Mouse (Mus musculus): ENCODE results near the gene Lgalsl. TPM values are rescaled to one million over a fixed set of nuclear protein-coding genes. Genes with fewer than 3 reads are reported as not detected.

The Lgalsl gene
- polyA plus RNA-seq, 1 experiment from 2014 or later, result 99.1 TPM

DNA sequence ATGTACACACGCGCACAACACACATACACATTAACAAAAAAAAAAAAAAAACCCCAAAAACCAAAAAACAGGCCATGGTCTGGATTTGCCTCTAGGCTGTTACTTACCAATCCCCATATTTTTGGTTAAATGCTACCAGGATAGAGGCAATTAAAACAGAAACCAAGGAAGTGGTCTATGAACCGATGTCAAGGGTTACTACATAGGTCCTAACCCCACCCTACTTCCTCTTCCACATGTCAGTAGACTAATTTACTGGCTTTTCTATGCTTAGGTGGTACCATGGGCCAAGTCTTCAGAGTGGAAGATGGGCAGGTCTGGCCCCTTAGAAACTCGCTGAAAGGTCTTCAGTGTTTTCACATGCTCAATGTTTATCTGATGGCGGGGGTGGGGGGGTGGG is 24.2 kb downstream of the Lgalsl start:
- no peaks in the 10 kb centered on the region for H3K9me3 ChIP-seq (replicated peaks; ENCODE audit: control insufficient read depth, low read length, poor library complexity, severe bottlenecking)
- no peak overlapping the region for H3K9ac ChIP-seq (ENCODE audit: low read depth, low read length)
- H3K4me3 ChIP-seq (ENCODE audit: low read depth, low read length), result no peak overlapping the region
- no peak for ATAC-seq
- H3K27ac ChIP-seq (ENCODE audit: low read length), result no peak overlapping the region
- no peaks in the 10 kb centered on the region for H3K36me3 ChIP-seq (ENCODE audit: control insufficient read depth, insufficient read depth, low read length)
- WGBS, result 93% methylated on average over 5 of the region's 5 CpGs
- no peaks in the 10 kb centered on the region for H3K27me3 ChIP-seq (ENCODE audit: control insufficient read depth, insufficient read depth, low read depth, low read length)
- H3K4me2 ChIP-seq (ENCODE audit: low read length), result no peak overlapping the region
- H3K4me1 ChIP-seq (ENCODE audit: control insufficient read depth, insufficient read depth, low read length), result no peaks in the 10 kb centered on the region

DNA sequence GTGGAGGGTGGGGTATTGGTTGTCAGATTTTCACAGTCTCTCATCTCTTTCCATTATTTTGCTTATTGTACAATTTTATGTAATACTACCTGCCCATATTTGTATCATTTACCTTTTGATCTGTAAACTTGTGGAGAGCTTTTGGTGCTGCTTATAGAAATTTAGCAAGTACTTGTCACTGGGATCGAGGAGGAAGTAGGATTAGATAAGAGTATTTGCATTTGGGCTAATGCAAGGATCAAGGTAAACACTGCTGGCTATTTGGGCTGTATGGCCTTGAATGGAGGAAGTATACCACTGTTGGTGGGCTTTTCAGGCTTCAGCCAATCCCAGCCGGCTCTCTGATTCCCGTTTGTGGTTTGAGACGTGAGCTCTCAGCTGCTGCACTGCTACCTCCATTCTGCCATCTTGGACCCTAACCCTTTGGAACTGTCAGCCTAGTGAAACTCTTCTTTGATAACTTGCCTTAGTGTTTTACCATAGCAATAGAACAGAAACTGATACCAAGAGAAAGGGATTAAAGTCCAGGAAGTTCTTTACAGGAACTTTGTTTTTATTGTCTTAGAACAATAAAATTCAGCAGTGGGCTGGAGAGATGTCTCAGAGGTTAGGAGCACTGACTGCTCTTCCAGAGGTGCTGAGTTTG is 25.1 kb downstream of the Lgalsl start:
- peaks cover 3% of the 10 kb centered on the region for H3K4me1 ChIP-seq (ENCODE audit: control insufficient read depth, insufficient read depth, low read length)
- WGBS, result 53% methylated on average over 4 of the region's 4 CpGs
- H3K4me2 ChIP-seq (ENCODE audit: low read length), result no peak overlapping the region
- H3K9me3 ChIP-seq (replicated peaks; ENCODE audit: control insufficient read depth, low read length, poor library complexity, severe bottlenecking), result no peaks in the 10 kb centered on the region
- no peak overlapping the region for H3K27ac ChIP-seq (ENCODE audit: low read length)
- no peak overlapping the region for H3K4me3 ChIP-seq (ENCODE audit: low read depth, low read length)
- H3K27me3 ChIP-seq (ENCODE audit: control insufficient read depth, insufficient read depth, low read depth, low read length), result no peaks in the 10 kb centered on the region
- no peak for ATAC-seq
- H3K36me3 ChIP-seq (ENCODE audit: control insufficient read depth, insufficient read depth, low read length), result no peaks in the 10 kb centered on the region
- no peak overlapping the region for H3K9ac ChIP-seq (ENCODE audit: low read depth, low read length)

DNA sequence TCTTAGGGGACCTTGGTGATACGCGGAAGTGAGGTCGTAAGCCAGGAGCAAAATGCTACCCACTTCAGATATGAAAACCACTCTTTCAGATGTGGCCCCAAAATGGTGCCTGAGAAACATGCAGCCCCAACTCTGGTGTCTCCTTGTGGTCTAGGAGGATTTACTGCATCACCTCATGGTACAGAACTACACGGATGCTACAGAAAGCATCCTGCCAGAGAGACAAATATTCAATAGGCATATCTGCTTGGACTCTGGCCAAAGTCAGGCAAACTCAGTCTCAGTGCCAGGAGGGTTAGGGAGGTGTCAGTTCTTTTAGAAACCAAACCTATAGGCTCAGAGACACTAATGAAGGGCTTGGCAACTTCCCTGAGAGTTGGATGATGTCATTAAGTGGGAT is 26.4 kb downstream of the Lgalsl start:
- Histone ChIP-seq H3K27me3 (ENCODE audit: control insufficient read depth, insufficient read depth, low read depth, low read length) (no peaks in the 10 kb centered on the region), H3K4me3 (ENCODE audit: low read depth, low read length) (no peak overlapping the region), H3K4me1 (ENCODE audit: control insufficient read depth, insufficient read depth, low read length) (peaks cover 11% of the 10 kb centered on the region), H3K9ac (ENCODE audit: low read depth, low read length) (no peak overlapping the region), H3K4me2 (ENCODE audit: low read length) (no peak overlapping the region), H3K36me3 (ENCODE audit: control insufficient read depth, insufficient read depth, low read length) (no peaks in the 10 kb centered on the region), H3K9me3 (replicated peaks; ENCODE audit: control insufficient read depth, low read length, poor library complexity, severe bottlenecking) (no peaks in the 10 kb centered on the region), H3K27ac (ENCODE audit: low read length) (no peak overlapping the region)
- 97% methylated on average over 4 of the region's 4 CpGs for WGBS
- ATAC-seq, result no peak

DNA sequence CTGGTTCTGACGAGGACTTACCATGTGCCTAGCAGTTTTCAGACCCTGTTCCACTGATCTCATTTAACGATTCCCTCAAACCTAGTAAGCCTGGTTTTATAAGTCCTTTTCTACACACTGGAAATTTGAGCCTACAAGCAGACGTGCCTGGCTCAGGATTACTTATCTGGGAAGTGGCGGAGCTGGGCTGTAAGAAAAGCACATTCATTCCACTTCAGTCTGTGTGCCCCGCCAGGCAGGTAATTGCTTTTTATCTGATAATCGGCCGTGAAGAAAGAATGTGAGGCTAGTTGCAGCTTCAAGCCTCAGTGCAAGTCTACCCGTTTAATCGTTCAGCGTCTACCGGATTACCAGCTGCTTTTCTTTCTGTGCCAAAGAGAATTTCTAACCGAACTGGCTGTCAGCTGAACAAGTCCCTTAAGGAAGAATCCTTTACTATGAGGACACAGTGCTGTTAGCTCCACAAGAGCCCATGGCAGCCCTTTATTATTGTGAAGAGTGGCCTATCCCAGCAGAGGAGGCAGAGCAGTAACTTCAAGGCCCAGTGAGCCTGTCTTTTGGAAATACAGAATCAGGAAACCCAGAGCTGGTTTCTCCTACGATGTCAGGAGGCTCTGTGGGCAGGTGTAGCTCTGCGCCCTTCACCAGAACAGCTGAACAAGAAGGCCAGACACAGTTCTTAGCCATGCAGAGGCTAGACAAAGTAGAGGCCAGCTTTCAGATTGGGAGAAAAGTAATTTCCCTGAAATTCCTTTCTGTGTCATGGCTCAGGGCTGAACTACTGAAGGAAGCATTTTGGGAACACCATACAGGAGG is 30.4 kb downstream of the Lgalsl start:
- Histone ChIP-seq H3K36me3 (ENCODE audit: control insufficient read depth, insufficient read depth, low read length) (no peaks in the 10 kb centered on the region), H3K9me3 (replicated peaks; ENCODE audit: control insufficient read depth, low read length, poor library complexity, severe bottlenecking) (no peaks in the 10 kb centered on the region), H3K9ac (ENCODE audit: low read depth, low read length) (peak overlapping the region; percentile 23; the same call in 1 of the 2 replicates), H3K27me3 (ENCODE audit: control insufficient read depth, insufficient read depth, low read depth, low read length) (no peaks in the 10 kb centered on the region), H3K4me3 (ENCODE audit: low read depth, low read length) (no peak overlapping the region), H3K27ac (ENCODE audit: low read length) (peak overlapping the region; percentile 62), H3K4me2 (ENCODE audit: low read length) (peak overlapping the region; percentile 29), H3K4me1 (ENCODE audit: control insufficient read depth, insufficient read depth, low read length) (peaks cover 11% of the 10 kb centered on the region)
- ATAC-seq, result peak; percentile 64
- 9% methylated on average over 14 of the region's 14 CpGs for WGBS

DNA sequence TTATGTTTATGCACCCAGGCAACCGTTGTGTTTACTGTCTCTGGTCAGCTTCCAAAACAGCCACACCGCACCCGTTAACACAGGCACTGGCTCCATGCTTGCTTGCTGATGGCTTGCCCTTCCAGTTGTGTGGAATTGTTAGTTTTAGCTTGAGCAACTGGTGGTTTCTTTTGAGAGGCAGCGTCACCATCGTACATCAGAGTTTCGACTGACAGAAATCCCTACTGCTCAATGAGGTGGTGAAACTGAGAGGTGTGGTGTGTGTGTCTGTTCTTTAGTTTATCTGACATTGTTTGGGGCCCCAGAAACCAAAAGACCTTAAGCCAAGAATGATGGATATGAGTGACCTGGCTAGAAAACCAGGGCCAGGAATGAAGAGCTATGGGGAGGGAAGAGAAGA is 33.0 kb downstream of the Lgalsl start:
- no peak for ATAC-seq
- no peak overlapping the region for H3K27ac ChIP-seq (ENCODE audit: low read length)
- H3K9ac ChIP-seq (ENCODE audit: low read depth, low read length), result no peak overlapping the region
- H3K36me3 ChIP-seq (ENCODE audit: control insufficient read depth, insufficient read depth, low read length), result no peaks in the 10 kb centered on the region
- WGBS, result 95% methylated on average over 6 of the region's 6 CpGs
- no peaks in the 10 kb centered on the region for H3K9me3 ChIP-seq (replicated peaks; ENCODE audit: control insufficient read depth, low read length, poor library complexity, severe bottlenecking)
- H3K4me3 ChIP-seq (ENCODE audit: low read depth, low read length), result no peak overlapping the region
- no peak overlapping the region for H3K4me2 ChIP-seq (ENCODE audit: low read length)
- H3K27me3 ChIP-seq (ENCODE audit: control insufficient read depth, insufficient read depth, low read depth, low read length), result no peaks in the 10 kb centered on the region
- H3K4me1 ChIP-seq (ENCODE audit: control insufficient read depth, insufficient read depth, low read length), result peaks cover 11% of the 10 kb centered on the region

DNA sequence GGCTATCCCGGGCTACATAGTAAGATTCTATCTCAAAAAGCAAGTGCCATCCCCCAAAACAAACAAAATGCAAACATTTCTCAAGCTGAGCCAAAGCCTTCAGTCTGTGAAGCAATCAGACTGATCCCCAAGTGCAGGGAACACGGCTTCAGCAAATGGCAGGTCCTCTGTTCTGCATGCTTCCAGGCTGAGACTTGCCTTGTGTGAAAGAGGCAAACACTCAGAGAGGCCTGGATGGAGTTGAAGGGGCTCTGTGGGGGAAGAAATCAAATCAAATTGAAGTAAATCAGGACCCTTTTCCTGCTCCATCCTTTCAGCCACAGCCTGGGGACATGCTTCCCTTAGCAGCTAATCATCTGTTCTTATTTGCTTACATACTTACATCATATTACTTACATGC is 35.4 kb downstream of the Lgalsl start:
- Histone ChIP-seq H3K4me1 (ENCODE audit: control insufficient read depth, insufficient read depth, low read length) (peaks cover 5% of the 10 kb centered on the region), H3K9ac (ENCODE audit: low read depth, low read length) (no peak overlapping the region), H3K9me3 (replicated peaks; ENCODE audit: control insufficient read depth, low read length, poor library complexity, severe bottlenecking) (no peaks in the 10 kb centered on the region), H3K4me2 (ENCODE audit: low read length) (no peak overlapping the region), H3K27ac (ENCODE audit: low read length) (no peak overlapping the region), H3K4me3 (ENCODE audit: low read depth, low read length) (no peak overlapping the region), H3K36me3 (ENCODE audit: control insufficient read depth, insufficient read depth, low read length) (no peaks in the 10 kb centered on the region), H3K27me3 (ENCODE audit: control insufficient read depth, insufficient read depth, low read depth, low read length) (no peaks in the 10 kb centered on the region)
- no peak for ATAC-seq
- 71% methylated on average over 2 of the region's 2 CpGs for WGBS

DNA sequence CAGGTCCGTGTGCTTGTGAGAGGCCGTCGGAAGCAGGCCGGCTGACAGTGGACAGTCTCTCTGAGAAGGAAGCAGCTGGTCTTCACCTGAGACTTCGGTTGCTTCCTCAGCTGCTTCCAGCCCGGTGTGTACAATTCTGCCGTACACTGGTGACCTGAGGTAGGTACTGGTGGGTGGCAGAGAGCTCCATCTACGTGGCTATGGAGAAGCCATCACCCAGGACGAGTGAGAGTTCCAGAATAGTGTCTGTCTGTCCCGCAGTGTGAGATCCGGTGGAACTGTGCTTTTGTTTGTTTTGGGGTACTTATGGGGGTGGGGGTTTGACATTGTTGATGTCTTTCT is 36.0 kb downstream of the Lgalsl start:
- no peaks in the 10 kb centered on the region for H3K4me1 ChIP-seq (ENCODE audit: control insufficient read depth, insufficient read depth, low read length)
- H3K4me2 ChIP-seq (ENCODE audit: low read length), result no peak overlapping the region
- H3K9ac ChIP-seq (ENCODE audit: low read depth, low read length), result no peak overlapping the region
- WGBS, result 46% methylated on average over 11 of the region's 11 CpGs
- H3K27ac ChIP-seq (ENCODE audit: low read length), result no peak overlapping the region
- H3K9me3 ChIP-seq (replicated peaks; ENCODE audit: control insufficient read depth, low read length, poor library complexity, severe bottlenecking), result no peaks in the 10 kb centered on the region
- H3K4me3 ChIP-seq (ENCODE audit: low read depth, low read length), result no peak overlapping the region
- no peaks in the 10 kb centered on the region for H3K36me3 ChIP-seq (ENCODE audit: control insufficient read depth, insufficient read depth, low read length)
- no peaks in the 10 kb centered on the region for H3K27me3 ChIP-seq (ENCODE audit: control insufficient read depth, insufficient read depth, low read depth, low read length)
- ATAC-seq, result peak; percentile 68

DNA sequence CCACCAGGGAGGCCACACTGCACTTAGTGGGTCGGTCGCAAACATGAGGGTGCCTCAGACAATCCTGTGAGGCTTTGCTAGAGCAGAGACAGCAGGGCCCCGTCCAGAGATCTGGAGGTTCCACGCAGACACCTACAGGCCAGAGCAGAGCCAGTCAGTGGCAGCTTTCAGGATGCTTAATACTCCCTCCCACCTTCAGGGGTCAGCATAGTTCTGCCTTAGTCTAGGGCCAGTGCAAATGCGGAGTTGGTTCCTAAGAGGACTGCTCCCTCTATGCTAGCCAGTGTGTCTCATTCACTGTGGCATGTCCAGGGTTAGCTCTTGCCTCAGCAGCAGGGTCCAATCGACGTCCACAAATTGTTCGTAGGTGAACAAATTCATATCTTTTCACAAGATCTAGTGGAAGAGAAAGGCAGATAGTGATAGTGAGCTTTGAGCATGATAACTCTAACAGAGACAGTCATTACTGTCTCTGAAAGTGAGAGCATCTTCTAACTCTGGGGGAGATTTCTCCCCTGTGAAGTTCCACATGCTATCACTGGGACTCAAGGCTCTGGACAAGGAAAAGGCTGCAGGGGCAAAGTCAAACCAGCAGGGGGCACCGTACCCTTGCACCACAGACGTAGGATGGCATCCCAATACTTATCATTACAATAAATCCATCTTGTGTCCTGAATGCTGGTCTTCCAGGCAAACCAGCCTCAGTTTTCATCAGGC is 36.5 kb downstream of the Lgalsl start:
- Histone ChIP-seq H3K4me1 (ENCODE audit: control insufficient read depth, insufficient read depth, low read length) (no peaks in the 10 kb centered on the region), H3K4me3 (ENCODE audit: low read depth, low read length) (no peak overlapping the region), H3K9me3 (replicated peaks; ENCODE audit: control insufficient read depth, low read length, poor library complexity, severe bottlenecking) (no peaks in the 10 kb centered on the region), H3K36me3 (ENCODE audit: control insufficient read depth, insufficient read depth, low read length) (no peaks in the 10 kb centered on the region), H3K9ac (ENCODE audit: low read depth, low read length) (no peak overlapping the region), H3K27ac (ENCODE audit: low read length) (no peak overlapping the region), H3K27me3 (ENCODE audit: control insufficient read depth, insufficient read depth, low read depth, low read length) (no peaks in the 10 kb centered on the region), H3K4me2 (ENCODE audit: low read length) (no peak overlapping the region)
- whole genome bisulfite sequencing, result 35% methylated on average over 10 of the region's 10 CpGs
- ATAC-seq, result peak; percentile 93

DNA sequence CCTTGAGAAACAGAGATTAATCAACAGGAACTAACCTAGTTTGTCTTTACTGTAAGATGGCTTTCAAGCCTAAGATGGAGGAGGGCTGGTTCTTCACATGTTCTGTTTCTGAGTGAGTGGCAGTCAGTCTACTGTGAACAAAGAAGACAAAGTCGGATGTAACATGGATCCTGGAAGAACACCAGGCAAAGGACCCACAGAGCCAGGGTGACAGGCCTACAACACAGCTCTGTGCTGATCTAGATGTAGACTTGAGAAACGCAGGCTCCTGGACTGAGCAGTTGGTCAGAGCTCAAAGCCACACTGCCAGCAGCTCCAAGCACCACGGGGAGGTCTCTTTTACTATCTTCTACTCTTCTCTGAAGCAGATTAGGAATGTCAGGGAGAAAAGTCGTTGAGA is 37.2 kb downstream of the Lgalsl start:
- H3K4me2 ChIP-seq (ENCODE audit: low read length), result no peak overlapping the region
- no peaks in the 10 kb centered on the region for H3K9me3 ChIP-seq (replicated peaks; ENCODE audit: control insufficient read depth, low read length, poor library complexity, severe bottlenecking)
- no peak overlapping the region for H3K27ac ChIP-seq (ENCODE audit: low read length)
- ATAC-seq, result no peak
- no peak overlapping the region for H3K9ac ChIP-seq (ENCODE audit: low read depth, low read length)
- no peak overlapping the region for H3K4me3 ChIP-seq (ENCODE audit: low read depth, low read length)
- 72% methylated on average over 4 of the region's 4 CpGs for WGBS
- H3K4me1 ChIP-seq (ENCODE audit: control insufficient read depth, insufficient read depth, low read length), result no peaks in the 10 kb centered on the region
- no peaks in the 10 kb centered on the region for H3K36me3 ChIP-seq (ENCODE audit: control insufficient read depth, insufficient read depth, low read length)
- no peaks in the 10 kb centered on the region for H3K27me3 ChIP-seq (ENCODE audit: control insufficient read depth, insufficient read depth, low read depth, low read length)

Data from midbrain, embryonic 16.5 days (tissue).